Mouse (Mus musculus): ENCODE measurements around the gene Cyp27b1.
A peak's percentile ranks its signal among the peaks of the same experiment; 100 is the strongest.

Cyp27b1 gene

DNA sequence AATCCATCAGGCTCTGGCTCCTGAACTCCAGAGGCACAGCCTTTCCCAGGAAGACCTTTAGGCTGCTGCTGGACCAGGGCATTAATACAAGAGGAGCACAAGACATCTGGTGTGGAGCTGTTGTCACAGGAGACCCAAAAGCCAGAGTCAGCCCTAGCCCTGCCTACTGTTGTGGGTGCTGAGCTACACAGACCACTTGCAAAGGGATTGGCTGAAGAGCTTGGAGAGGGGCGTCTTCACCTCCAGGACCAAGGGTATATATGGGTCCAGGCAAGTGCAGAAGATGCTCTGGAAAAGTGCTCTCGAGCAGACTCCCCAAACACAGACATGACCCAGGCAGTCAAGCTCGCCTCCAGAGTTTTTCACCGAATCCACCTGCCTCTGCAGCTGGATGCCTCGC, at the start of gene Cyp27b1:
Cyp27b1 (plus strand) TSS at position 297 of the 400 bp plus-strand sequence.
- no peak for DNase-seq

DNA sequence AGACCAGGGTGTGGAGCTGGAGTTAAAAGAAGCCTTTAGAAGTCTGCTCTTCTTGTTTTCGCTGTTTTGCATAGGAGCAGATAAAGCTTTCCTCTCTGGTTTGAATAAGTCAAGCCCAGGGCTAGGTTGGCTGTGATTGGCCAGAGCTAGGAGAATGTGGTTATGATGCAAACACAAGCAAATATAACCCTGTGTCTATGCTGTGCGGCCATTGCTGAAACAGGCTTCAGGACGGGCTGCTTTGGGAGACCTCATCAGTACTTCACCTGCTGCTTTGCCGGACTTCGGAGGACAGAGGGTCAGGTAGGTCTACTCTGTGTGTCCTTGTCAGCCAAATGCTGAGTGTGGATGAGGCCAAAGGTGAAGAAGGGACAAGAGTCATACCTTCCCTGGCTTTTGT, 47.5 kb upstream of the Cyp27b1 start, which contains the start of gene Avil:
Avil (plus strand) TSS at position 181 of the 400 bp plus-strand sequence.
- no peak for DNase-seq

DNA sequence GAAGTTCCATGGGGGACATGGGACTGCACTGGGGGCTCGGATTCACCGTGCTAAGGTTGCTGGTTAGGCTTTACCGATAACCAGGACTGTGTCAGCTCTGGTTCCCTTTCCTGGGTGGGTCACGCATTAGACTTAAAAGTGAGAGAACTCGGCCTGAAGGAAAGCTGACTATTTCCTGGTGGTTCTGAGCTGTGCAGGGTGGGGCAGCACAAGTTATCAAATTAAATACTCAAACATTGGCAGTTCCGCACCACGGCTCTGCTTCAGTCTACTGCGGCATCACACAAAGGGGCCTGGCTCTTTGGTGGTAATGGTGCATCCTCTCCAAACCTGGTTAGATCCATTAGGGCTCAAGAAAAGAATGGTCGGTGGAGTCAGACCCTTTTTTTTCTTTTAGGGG, 46.8 kb upstream of the Cyp27b1 start:
- no peak for DNase-seq

DNA sequence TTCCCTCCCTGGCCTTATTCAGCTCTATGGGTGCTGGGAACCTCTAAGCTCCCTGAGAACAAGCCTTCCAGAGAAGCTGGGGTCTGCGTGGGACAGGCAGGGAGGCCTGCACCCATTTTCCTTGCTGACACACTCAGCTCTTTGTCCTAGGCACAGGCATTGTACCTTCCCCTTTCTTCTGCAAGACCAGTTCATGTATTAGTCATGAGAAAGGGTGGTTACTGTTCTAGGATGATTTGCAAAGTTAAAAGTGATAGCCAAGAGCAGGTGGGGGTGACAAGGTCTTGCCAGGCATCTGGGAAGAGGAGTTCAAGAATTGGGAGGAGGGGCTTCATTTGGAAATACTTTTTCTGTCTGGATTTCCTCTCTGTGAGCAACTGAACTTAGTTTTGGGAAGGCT, 46.0 kb upstream of the Cyp27b1 start:
- DNase-seq, result no peak

DNA sequence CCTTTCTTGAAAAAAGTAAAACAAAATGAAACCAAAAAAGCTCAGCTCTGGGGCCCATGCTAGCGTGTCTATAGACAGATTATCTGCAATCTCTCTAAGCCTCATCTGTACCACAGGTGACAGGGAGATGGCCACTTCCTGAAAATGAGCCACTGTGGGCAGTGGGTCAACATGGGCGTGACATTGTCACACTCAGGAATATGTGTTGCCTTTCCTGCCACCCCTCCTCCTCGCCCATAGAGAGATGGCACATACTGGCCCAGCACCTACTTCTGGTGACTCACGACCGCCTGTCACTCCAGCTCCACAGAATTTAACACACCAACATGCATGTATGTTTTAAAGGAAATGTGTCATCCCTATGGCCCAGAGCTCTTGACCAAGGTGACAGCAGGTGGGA, 45.3 kb upstream of the Cyp27b1 start:
- no peak for DNase-seq

DNA sequence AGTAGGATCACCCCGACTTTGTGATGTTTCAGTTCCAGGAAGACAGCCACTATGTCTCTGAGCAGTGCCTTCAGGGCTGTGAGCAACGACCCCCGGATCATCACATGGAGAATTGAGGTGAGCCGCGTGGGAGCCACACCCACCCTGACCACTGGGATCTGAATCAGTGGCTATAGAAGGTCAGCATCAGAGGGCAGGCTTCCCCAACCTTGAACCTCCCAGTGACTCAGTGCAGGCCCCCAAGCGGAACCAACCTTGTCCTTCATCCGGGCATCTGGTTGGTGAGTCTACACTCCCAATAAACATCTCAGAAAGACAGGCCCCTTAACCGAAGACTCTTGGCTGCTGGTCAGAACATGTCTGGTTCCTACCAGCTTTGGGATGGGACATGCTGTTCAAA, 44.7 kb upstream of the Cyp27b1 start:
- no peak for DNase-seq

DNA sequence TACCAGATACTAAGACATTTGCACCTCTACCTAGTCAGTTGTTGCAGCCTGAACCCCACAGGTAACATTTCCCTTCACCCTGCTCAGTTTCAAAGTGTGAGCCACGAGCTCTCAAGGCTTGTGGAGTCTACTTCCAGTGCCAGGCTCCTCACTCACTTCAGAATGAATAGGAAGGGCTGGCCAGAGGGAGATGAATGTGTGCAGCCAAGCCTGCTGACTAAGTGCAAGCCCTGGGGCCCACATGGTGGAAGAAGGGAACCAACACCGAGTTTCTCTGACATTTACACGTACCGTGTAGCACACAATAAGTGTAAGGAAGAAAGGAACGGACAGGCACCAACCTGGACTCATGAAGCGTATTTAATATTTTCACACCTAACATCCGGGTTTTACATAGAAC, 44.2 kb upstream of the Cyp27b1 start:
- no peak for DNase-seq

DNA sequence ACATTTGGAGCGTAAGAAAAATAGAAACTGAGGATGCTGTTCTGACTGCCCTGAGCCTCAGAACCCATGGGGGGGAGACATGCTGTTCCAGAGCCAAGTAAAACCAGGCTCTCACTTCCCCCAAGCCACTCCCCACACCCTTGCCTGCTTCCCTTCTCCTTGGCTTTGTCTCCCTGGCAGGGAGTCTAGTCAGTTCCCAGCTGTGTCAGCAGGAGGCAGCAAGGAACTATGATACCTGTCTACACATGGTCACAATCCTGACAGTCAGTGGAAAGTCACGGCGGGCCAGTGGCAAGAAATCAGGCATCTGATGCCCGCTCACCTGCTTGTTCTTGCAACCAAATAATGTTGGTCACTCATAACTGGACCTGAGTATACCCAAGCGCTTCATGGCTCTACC, 31.6 kb upstream of the Cyp27b1 start:
- DNase-seq, result no peak

DNA sequence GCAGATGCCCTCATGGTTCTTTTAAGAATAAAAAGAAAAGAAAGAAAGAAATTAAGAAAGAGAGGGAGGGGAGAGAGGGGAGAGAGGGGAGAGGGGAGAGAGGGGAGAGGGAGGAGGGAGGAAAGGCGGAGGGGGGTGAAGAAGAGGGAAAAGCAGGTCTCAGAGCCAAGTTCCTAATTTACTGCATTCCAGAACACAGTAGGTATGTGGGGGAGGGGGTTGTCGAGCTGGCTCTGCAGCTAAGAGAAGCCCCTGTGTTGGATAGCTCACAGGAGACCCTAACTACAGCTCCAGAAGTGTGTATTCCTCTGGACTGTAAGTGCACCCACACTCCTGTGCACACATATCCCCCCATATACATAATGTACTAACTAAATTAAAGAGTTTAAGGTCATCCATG, 31.0 kb upstream of the Cyp27b1 start:
- no peak for DNase-seq

DNA sequence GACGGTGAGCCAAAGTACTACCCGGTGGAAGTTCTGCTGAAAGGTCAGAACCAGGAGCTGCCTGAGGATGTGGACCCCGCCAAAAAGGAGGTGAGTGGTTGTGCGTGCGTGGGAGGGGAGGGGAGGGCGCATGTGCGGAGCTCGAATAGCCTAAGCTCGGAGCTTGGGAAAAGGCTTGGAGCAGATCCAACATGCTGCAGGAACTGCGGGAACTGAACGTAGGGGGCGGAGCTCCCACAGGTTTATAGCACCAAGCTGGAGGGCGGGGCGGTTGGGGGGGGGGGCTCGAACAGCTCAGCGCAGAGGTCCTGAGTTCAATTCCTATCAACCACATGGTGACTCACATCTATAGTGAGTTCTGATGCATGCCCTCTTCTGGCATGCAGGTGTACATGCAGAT, 29.6 kb upstream of the Cyp27b1 start:
- no peak for DNase-seq

DNA sequence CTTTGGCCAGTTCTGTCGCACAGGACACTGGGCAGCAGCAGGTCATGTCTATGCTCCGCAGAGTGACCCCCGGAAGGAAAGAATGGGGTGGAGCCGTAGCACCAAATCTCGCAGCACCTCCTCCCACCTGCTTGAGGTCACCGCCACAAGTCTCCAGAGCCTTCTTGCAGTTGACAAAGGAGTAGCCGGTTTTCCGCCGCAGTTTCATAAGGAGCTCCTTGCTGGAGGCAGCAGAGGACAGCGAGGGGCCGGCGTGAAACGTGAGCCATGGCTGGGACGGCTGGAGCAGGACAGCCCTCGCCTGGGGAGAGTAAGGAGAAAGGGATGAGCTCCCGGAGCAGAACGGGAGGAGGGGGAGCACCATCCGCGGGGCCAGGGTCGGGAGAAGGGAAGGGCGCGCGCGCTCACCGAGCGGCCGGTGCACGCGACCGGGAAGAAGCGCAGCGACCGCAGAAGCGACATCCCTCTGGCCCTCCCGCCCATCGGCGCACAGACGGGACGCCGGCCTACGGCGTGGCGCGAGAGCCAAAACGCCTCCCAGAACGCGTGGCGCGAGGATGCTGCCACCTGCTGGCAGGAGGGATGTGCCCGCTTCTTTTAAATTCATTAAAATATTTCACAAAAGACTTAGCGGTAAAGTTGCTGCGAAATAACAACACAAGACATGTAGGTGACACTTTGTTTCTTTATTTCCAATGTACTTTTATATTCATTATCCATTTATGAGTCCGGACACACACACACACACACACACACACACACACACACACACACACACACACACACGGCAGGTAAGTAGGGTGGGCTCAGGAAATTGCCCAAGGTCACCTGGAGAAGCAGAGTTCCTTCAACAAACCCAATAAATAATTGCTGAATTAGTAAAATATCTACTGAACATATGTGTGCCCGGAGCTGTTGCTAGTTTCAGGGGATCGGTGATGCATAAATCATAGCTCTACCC, 17.4 kb upstream of the Cyp27b1 start, which contains the start of gene Tsfm:
Tsfm (minus strand) TSS at position 505 of the 961 bp plus-strand sequence.
- peak; percentile 96 to 98 for DNase-seq

DNA sequence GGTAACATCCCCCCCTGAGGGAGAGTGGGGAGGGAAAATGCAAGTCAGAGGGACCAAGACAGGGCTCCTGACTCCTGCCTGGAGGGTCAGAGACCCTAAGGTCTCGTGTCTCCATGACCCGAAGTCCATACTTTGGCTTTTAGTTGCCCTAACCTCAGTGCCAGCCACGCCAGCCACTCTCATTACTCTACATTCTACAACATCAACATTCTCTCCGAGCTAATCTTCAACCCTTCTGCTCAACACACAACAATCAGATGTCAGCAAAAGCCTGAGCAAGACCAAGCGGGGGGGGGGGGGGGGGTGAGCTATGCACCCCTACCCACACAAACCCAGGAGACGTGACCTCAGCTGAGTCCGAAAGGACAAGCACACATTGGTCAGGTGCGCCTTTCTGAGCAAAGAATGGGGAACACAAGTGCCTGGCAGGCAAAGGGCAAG, 14.7 kb upstream of the Cyp27b1 start:
- DNase-seq, result no peak

DNA sequence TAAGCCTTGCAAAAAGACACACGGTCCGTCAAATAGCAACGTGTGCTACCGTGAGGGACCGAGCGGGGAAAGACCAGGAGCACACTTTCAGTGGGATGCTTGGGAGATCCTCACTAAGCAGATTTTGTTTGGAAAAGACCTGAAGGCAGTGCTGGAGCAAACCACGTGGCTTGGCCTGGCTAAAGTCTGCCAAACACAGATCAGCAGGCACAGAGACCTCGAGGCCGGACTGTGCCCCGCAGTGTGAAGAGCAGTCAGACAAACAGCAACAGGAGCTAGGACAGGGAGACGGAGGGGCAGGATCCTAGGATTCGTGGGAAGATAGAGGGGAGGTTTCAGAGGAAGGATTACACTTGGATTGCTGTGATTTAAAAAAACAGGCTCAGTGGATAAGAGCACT, 11.8 kb upstream of the Cyp27b1 start:
- DNase-seq, result no peak

DNA sequence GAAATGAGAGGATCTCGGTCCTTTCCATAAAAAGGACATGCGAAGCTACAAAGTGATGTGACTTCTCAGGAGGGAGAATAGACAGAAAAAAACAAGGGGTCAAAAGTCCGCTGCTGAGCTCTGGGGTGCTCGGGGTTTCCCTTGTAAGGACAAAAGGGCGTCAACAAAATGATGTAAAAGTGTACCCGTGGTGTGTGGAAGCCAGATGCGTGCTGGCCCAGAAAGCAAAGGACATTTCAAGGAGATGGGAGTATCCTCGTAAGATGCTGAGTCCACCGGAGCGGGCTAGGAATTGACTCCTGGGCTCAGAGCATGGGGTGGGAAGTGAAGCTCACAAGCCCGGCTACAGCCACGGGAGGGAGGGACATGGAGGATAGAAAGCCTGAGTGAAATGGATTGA, 10.4 kb upstream of the Cyp27b1 start:
- DNase-seq, result no peak

DNA sequence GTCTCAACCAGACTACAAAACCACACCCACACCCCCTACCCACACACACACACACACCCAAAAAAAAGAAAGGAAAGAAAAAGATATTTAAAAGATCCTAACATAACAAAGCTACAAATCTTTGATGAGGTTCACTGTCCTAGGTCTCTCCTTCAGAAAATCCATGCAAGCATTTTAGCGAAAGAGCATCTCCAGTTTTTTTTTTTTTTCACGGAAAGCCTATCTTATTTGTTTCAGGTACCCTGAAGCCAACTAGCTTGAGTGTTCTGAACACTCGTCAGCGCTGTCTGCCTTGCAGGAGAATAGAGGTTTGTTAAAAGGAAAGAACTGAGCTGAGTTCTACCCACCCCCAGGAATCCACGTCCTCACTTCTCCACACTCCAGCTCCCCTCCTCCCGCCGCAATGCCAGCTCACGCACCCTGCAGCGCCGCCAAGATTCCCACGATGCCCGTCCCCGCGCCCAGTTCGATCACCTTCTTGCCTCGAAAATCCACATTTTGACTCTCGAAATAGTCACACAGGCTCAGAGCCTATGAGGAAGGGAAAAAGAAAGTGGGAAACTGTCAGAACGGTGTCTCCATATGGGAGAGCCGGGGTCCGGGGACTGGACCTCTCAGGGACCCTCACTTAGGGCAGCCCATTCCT, 7.4 kb upstream of the Cyp27b1 start:
- DNase-seq, result peak; percentile 41 to 59

DNA sequence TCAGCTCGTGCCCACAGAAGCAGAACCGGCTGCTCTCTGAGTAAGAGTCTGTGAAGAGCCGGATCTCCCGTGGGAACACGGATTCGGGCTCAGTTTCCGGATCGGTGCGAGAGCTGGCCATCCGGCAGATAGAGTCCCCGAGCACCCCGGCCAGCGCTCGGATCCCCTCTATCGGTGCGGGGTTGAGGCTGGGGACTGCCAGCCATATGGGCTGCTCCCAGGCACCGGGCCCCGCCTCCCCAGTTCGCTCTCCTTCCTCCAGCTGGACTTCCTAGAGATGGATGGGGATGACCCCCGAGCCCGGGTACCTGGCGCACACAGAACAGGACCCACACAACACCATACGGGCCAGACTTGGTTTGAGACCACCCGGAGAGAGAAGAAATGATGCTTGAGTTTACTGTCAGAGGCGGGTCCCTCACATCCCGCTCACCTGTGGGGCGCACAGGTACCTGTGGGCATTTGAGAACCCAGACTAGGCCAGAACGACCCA, 6.7 kb upstream of the Cyp27b1 start, which contains the start of the genes Mettl1 and Eef1akmt3:
Mettl1 (plus strand) TSS at position 141 of the 493 bp plus-strand sequence.
Eef1akmt3 (minus strand) TSS at position 240 of the 493 bp plus-strand sequence.
- peak in 1 of 2 experiments; percentile 72 for DNase-seq

DNA sequence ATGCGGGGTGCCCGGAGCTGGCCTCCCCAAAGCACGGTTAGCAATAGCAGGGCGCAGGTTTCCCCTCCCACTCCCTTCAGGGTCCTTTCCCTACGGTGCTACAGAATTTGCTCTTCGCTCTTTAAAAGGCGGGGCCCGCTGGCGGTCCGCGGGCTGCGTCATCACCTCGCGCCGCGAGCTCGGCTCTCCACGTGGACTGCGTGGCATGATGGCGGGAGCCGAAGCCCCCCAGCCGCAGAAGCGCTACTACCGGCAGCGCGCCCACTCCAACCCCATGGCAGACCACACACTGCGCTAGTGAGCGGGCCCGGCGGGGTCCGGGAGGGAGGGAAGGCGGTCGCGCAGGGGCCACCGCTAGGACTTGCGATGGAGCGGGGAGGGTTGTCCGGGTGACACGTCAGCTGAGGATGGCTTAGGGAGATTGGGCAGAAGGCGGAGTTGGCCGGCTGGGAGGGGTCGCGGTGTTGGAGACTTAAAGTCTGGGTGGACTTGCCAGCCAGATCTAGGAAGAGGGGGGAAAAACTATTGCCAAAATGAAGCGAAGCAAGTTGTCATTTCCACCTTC, 6.2 kb upstream of the Cyp27b1 start:
- DNase-seq, result peak; percentile 94 to 95

DNA sequence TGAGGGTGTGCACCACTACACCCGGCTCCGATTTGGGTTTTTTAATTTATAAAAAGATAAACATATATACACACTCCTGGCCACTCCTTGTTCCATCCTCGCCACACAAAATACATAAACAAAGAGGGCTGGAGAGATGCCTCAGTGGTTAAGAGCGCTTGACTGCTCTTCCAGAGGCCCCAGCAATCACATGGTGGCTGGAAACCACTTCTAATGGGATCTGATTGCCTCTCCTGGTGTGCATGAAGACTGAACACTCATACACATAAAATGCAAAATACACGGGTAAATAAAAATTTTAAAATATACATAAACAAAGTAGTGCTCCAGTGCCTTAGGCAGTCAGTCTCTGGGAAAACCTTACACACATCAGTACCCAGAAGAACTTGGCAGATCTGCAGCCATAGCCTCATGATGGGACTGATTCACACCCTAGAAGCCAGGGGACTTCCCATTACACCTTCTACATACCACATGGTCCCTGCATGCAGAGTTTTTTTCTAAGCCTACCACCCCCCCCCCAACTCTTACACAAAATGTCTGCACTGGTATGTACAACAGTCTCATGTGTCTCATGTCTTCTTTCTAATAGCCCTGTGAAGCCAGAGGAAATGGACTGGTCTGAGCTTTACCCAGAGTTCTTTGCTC, 5.5 kb upstream of the Cyp27b1 start:
- DNase-seq, result no peak

DNA sequence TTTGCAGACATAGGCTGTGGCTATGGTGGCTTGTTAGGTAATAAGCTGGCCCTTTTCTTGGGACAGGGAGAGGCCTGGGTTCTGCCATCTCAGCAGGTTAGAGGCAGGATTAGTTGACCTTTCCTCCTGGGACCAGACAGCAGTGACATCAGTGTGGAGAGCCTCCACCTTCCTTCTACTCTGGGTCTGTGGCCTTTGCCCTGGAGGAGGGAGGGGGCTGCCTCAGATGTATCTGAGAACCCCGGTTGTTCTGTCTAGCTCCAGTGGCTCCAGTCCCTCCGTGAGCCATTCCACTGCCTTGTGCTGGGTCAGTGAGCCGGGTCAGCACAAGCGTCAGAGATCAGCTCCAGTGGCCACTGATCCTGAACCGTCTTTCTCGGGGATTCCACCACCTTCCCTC, 4.9 kb upstream of the Cyp27b1 start:
- DNase-seq, result no peak

DNA sequence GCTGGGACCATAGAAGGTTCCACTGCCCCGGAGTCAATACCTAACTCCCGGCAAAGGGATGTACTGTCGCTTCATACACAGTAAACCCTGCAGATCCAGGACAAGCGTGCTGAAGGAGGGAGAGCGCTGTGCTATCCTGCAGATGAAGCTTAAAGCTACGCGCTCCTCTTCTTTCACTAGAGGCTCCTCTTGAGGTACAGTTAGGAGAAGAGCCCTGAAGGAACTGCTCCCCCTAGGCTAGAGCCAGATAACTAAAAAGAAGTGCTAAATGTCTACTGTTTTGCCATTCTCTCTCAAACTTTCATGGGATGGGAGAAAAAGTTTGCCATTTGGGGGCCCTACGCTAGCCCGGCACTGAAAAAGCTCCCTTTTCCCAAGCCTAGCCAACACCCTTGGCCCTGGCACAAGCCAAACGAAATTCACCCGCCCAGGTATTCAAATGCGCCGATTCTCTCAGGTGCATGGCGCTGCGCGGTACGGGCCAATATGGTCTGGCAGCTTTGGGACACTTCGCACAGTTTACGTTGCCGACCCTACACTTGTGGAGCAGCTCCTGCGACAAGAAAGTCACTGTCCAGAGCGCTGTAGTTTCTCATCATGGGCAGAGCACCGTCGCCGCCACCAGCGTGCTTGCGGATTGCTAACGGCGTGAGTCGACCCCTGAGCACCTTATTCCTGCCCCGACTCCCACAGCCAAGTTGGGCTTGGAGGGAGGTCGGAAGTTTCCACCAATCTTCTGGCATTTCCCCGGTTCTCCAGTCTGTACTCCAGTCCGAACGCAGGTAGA, 751 bp downstream of the Cyp27b1 start:
- DNase-seq, result no peak

DNA sequence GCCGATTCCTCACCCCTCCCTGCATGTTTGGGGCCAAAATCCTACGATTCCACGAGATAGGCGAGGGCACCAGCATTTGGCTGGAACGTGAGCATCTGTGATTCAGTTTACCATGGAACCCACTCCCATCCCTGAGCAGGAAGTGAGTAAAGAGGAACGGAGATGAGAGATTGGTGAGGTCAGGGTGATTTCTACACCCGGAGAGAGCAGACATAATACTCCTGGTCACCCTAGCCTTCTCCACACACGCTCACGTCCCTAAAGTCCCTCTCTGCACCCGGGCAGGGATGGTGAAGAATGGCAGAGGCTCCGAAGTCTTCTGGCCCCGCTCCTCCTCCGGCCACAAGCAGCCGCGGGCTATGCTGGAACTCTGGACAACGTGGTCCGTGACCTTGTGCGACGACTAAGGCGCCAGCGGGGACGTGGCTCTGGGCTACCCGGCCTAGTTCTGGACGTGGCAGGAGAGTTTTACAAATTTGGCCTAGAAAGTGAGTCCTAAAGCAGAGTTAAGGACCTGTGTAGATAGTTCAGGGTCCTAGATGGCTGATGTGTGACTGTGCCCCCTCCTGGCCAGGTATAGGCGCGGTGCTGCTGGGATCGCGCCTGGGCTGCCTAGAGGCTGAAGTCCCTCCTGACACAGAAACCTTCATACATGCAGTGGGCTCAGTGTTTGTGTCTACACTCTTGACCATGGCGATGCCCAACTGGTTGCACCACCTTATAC, 1.5 kb downstream of the Cyp27b1 start:
- peak in 1 of 2 experiments; percentile 47 for DNase-seq
